Mouse (Mus musculus) retina, postnatal 1 day (tissue): Measurements from ENCODE around the gene Il12rb1.

ENCODE experiments used
- DNase-seq: peaks from one replicate; pipeline ENCODE4 v3.0.0-alpha.2; 2012

The Il12rb1 gene

GRCm38 (mm10) chr8:70833018-70833482, 24.8 kb downstream of the Il12rb1 start:
- DNase-seq, result no peak

GRCm38 (mm10) chr8:70833520-70833919, 25.3 kb downstream of the Il12rb1 start:
- DNase-seq, result no peak

- DNase-seq, result no peak
These were observed 25.8 kb downstream of the Il12rb1 start for GRCm38 (mm10) chr8:70834071-70834470.

- DNase-seq, result no peak
These were observed 28.4 kb downstream of the Il12rb1 start for GRCm38 (mm10) chr8:70836666-70837065.

- no peak for DNase-seq
These were observed 30.6 kb downstream of the Il12rb1 start for GRCm38 (mm10) chr8:70838654-70839407.

- DNase-seq, result peak; percentile 100
These were observed 31.4 kb downstream of the Il12rb1 start, which contains the start of gene Arrdc2 for GRCm38 (mm10) chr8:70839408-70840351. Gene Arrdc2, minus strand, starts transcription at chr8:70839720.

- DNase-seq, result no peak
These were observed 32.3 kb downstream of the Il12rb1 start for GRCm38 (mm10) chr8:70840590-70840989.

GRCm38 (mm10) chr8:70841147-70842072, 33.2 kb downstream of the Il12rb1 start:
- peak; percentile 88 for DNase-seq

GRCm38 (mm10) chr8:70842484-70842883, 34.2 kb downstream of the Il12rb1 start:
- DNase-seq, result no peak

- DNase-seq, result no peak
These were observed 35.0 kb downstream of the Il12rb1 start for GRCm38 (mm10) chr8:70843214-70843773.

GRCm38 (mm10) chr8:70843941-70844340, 35.7 kb downstream of the Il12rb1 start:
- DNase-seq, result no peak

GRCm38 (mm10) chr8:70844523-70844922, 36.3 kb downstream of the Il12rb1 start:
- peak; percentile 88 for DNase-seq

GRCm38 (mm10) chr8:70845108-70845507, 36.9 kb downstream of the Il12rb1 start:
- DNase-seq, result no peak

GRCm38 (mm10) chr8:70846371-70847154, 38.3 kb downstream of the Il12rb1 start:
- no peak for DNase-seq

GRCm38 (mm10) chr8:70849333-70849990, 41.2 kb downstream of the Il12rb1 start:
- no peak for DNase-seq

GRCm38 (mm10) chr8:70850132-70850845, 42.0 kb downstream of the Il12rb1 start:
- DNase-seq, result no peak

- no peak for DNase-seq
These were observed 42.7 kb downstream of the Il12rb1 start for GRCm38 (mm10) chr8:70850947-70851346.

- no peak for DNase-seq
These were observed 43.6 kb downstream of the Il12rb1 start for GRCm38 (mm10) chr8:70851837-70852236.

GRCm38 (mm10) chr8:70852595-70853231, 44.5 kb downstream of the Il12rb1 start:
- DNase-seq, result no peak
